Mouse (Mus musculus) MEL (cell line): Measurements from ENCODE around the gene Mprip.

Source experiments
- POLR2A ChIP-seq, 2 experiments: IDR thresholded peaks; 2 replicates each; pipeline ENCODE4 v1.6.1; 2011 to 2012; ENCODE audit warnings: low read length in 2 of 2, mild to moderate bottlenecking in 2 of 2, control low read depth in 1 of 2, improper control_type of control experiment in 1 of 2, low read depth in 1 of 2, moderate library complexity in 1 of 2; ENCODE audit not compliant: control insufficient read depth in 1 of 2, insufficient read depth in 1 of 2, poor library complexity in 1 of 2
- USF1 ChIP-seq: IDR thresholded peaks from 2 replicates; pipeline ENCODE4 v1.6.1; 2014; ENCODE audit warnings: low read depth, mild to moderate bottlenecking, inconsistent platforms, low read length, improper control_type of control experiment, moderate library complexity

- no peak for TF ChIP-seq USF1
- TF ChIP-seq POLR2A (IDR thresholded peaks at IDR 0.05; ENCODE audit: control insufficient read depth in 1 of 2, insufficient read depth in 1 of 2, low read depth in 1 of 2, low read length in 2 of 2, poor library complexity in 1 of 2): no peak
Observed at GRCm38 (mm10) chr11:59811211-59811610, 150.1 kb downstream of the Mprip start.
